ENCODE assay signal across 8 mouse cellular contexts in genomic region chr4:63402056-63402455, GRCm38 (mm10). TPM values are rescaled to one million over a fixed set of nuclear protein-coding genes. Genes with fewer than 3 reads are reported as not detected.
A peak's percentile ranks its signal among the peaks of the same experiment; 100 is the strongest.
DNase-seq lines count a peak whose midpoint lies in the region; ATAC-seq and TF ChIP-seq lines count a peak whose summit lies in the region.

No protein-coding gene starts in this region.

- ATAC-seq in hindbrain, embryonic 12.5 days (ENCODE audit: low FRiP score) = no peak
- no peak for ATAC-seq in hindbrain, embryonic 14.5 days (ENCODE audit: low FRiP score)
- no peak for ATAC-seq in forebrain, embryonic 16.5 days
- ATAC-seq in midbrain, embryonic 11.5 days (ENCODE audit: low FRiP score) = no peak

- no peak overlapping the region for H3K27ac ChIP-seq in hindbrain, embryonic 12.5 days
- H3K27ac ChIP-seq in hindbrain, embryonic 14.5 days = no peak overlapping the region
- peak overlapping the region; percentile 97 for H3K27ac ChIP-seq in bone marrow, adult 2 months (ENCODE audit: control insufficient read depth, insufficient read depth, low read depth, low read length, poor library complexity)
- H3K27ac ChIP-seq in forebrain, embryonic 16.5 days (ENCODE audit: low read length) = peak overlapping the region; percentile 88
- no peak overlapping the region for H3K27ac ChIP-seq in midbrain, embryonic 11.5 days (ENCODE audit: low read depth, low read length)

- TF ChIP-seq POLR2A in bone marrow, adult 2 months (IDR thresholded peaks at IDR 0.05; ENCODE audit: borderline replicate concordance, control insufficient read depth, low read depth, low read length) = no peak

- H3K4me2 ChIP-seq in hindbrain, embryonic 12.5 days (replicated peaks) = peak overlapping the region; percentile 39; the same call in 1 of the 2 replicates
- no peak overlapping the region for H3K4me2 ChIP-seq in hindbrain, embryonic 14.5 days (replicated peaks)
- H3K4me2 ChIP-seq in forebrain, embryonic 16.5 days (ENCODE audit: low read length) = no peak overlapping the region
- peak overlapping the region; percentile 38; the same call in 1 of the 2 replicates for H3K4me2 ChIP-seq in midbrain, embryonic 11.5 days

- H3K4me1 ChIP-seq in hindbrain, embryonic 12.5 days = peaks cover 58% of the 10 kb centered on the region
- peaks cover 34% of the 10 kb centered on the region for H3K4me1 ChIP-seq in hindbrain, embryonic 14.5 days (replicated peaks; ENCODE audit: control insufficient read depth, insufficient read depth, low read length)
- peaks cover 21% of the 10 kb centered on the region for H3K4me1 ChIP-seq in bone marrow, adult 2 months (ENCODE audit: control insufficient read depth, insufficient read depth, low read length)
- H3K4me1 ChIP-seq in forebrain, embryonic 16.5 days (replicated peaks; ENCODE audit: control insufficient read depth, insufficient read depth, low read length) = peaks cover 62% of the 10 kb centered on the region
- peaks cover 25% of the 10 kb centered on the region for H3K4me1 ChIP-seq in midbrain, embryonic 11.5 days (ENCODE audit: control insufficient read depth, insufficient read depth, low read length)

- H3K9ac ChIP-seq in hindbrain, embryonic 12.5 days = 0 out of 2 replicates have a peak overlapping the region, but pooled peaks have one; percentile 4
- H3K9ac ChIP-seq in hindbrain, embryonic 14.5 days = no peak overlapping the region
- H3K9ac ChIP-seq in forebrain, embryonic 16.5 days (replicated peaks; ENCODE audit: low read depth, low read length) = no peak overlapping the region
- H3K9ac ChIP-seq in midbrain, embryonic 11.5 days (ENCODE audit: low read length) = no peak overlapping the region; the same call in 1 of the 2 replicates

- no peaks in the 10 kb centered on the region for H3K9me3 ChIP-seq in hindbrain, embryonic 12.5 days (replicated peaks)
- no peaks in the 10 kb centered on the region for H3K9me3 ChIP-seq in hindbrain, embryonic 14.5 days (ENCODE audit: control insufficient read depth, low read length)
- no peaks in the 10 kb centered on the region for H3K9me3 ChIP-seq in forebrain, embryonic 16.5 days (ENCODE audit: control insufficient read depth, low read length)
- no peaks in the 10 kb centered on the region for H3K9me3 ChIP-seq in midbrain, embryonic 11.5 days (ENCODE audit: control insufficient read depth, low read length)

- no peaks in the 10 kb centered on the region for H3K27me3 ChIP-seq in hindbrain, embryonic 12.5 days
- H3K27me3 ChIP-seq in hindbrain, embryonic 14.5 days (ENCODE audit: control insufficient read depth, insufficient read depth, low read length) = no peaks in the 10 kb centered on the region
- H3K27me3 ChIP-seq in forebrain, embryonic 16.5 days (replicated peaks; ENCODE audit: control insufficient read depth, insufficient read depth, low read length) = no peaks in the 10 kb centered on the region
- no peaks in the 10 kb centered on the region for H3K27me3 ChIP-seq in midbrain, embryonic 11.5 days (ENCODE audit: control insufficient read depth, insufficient read depth, low read length)

- no peak overlapping the region for H3K4me3 ChIP-seq in hindbrain, embryonic 12.5 days
- no peak overlapping the region for H3K4me3 ChIP-seq in hindbrain, embryonic 14.5 days (replicated peaks; ENCODE audit: low read length)
- peak overlapping the region; percentile 89 for H3K4me3 ChIP-seq in bone marrow, adult 2 months (replicated peaks; ENCODE audit: control insufficient read depth, low read depth, low read length)
- H3K4me3 ChIP-seq in forebrain, embryonic 16.5 days (replicated peaks; ENCODE audit: low read length) = no peak overlapping the region
- H3K4me3 ChIP-seq in midbrain, embryonic 11.5 days (ENCODE audit: low read depth, low read length) = no peak overlapping the region

- no peak for TF ChIP-seq CTCF in bone marrow, adult 2 months (IDR thresholded peaks at IDR 0.05; ENCODE audit: control insufficient read depth, insufficient read depth, low read length)

- H3K36me3 ChIP-seq in hindbrain, embryonic 12.5 days = no peaks in the 10 kb centered on the region
- H3K36me3 ChIP-seq in hindbrain, embryonic 14.5 days (replicated peaks; ENCODE audit: control insufficient read depth, insufficient read depth) = no peaks in the 10 kb centered on the region
- no peaks in the 10 kb centered on the region for H3K36me3 ChIP-seq in forebrain, embryonic 16.5 days (ENCODE audit: control insufficient read depth, insufficient read depth)
- H3K36me3 ChIP-seq in midbrain, embryonic 11.5 days (ENCODE audit: control insufficient read depth, insufficient read depth, low read length) = no peaks in the 10 kb centered on the region

- no peak for DNase-seq in hindbrain, embryonic 14.5 days (ENCODE audit: low spot score)
- no peak for DNase-seq in midbrain, embryonic 11.5 days (ENCODE audit: low spot score, missing footprints)
- DNase-seq in frontal cortex, adult 2 months (ENCODE audit: extremely low spot score in 1 of 2, low spot score in 1 of 2) = no peak
- no peak for DNase-seq in urinary bladder, postnatal 25 days (ENCODE audit: low spot score)
- no peak for DNase-seq in urinary bladder, adult 18-20 months (ENCODE audit: low spot score in 2 of 2)

- WGBS in hindbrain, embryonic 12.5 days = 93% methylated on average over 10 of the region's 10 CpGs
- 89% methylated on average over 10 of the region's 10 CpGs for WGBS in hindbrain, embryonic 14.5 days
- 4% methylated on average over 10 of the region's 10 CpGs for WGBS in bone marrow, adult 2 months
- 93% methylated on average over 10 of the region's 10 CpGs for WGBS in forebrain, embryonic 16.5 days
- WGBS in midbrain, embryonic 11.5 days = 89% methylated on average over 10 of the region's 10 CpGs

RNA-seq across cellular contexts. Expression of gene Akna, which starts 1.1 kb away (rescaled TPM):
- 10.4 and 10.9 TPM in 2 replicates for polyA plus RNA-seq in hindbrain, embryonic 12.5 days (2016; fragmentation: Nextera tagmentation; extraction: Ambion mirVana)
- 3.9 and 4.6 TPM in 2 replicates for polyA plus RNA-seq in hindbrain, embryonic 14.5 days (2014; fragmentation: Nextera tagmentation; extraction: Ambion mirVana)
- 34.5 and 61.0 TPM in 2 replicates for polyA plus RNA-seq in bone marrow, adult 2 months (2011; ENCODE audit: insufficient read depth, insufficient read length, low replicate concordance, missing spikeins)
- polyA plus RNA-seq in forebrain, embryonic 16.5 days (2015; fragmentation: Nextera tagmentation; extraction: Ambion mirVana) = 10.6 and 11.2 TPM in 2 replicates
- polyA plus RNA-seq in midbrain, embryonic 11.5 days (2014; fragmentation: Nextera tagmentation; extraction: Ambion mirVana) = 7.0 and 9.1 TPM in 2 replicates
- 2.7 and 3.1 TPM in 2 replicates for polyA plus RNA-seq in frontal cortex, adult 2 months (2012; rRNA removed)

RNA-seq across cellular contexts. Expression of gene Orm2, which starts 39.8 kb away (rescaled TPM):
- not detected in 2 replicates for polyA plus RNA-seq in hindbrain, embryonic 12.5 days (2016; fragmentation: Nextera tagmentation; extraction: Ambion mirVana)
- polyA plus RNA-seq in hindbrain, embryonic 14.5 days (2014; fragmentation: Nextera tagmentation; extraction: Ambion mirVana) = not detected in 2 replicates
- polyA plus RNA-seq in bone marrow, adult 2 months (2011; ENCODE audit: insufficient read depth, insufficient read length, low replicate concordance, missing spikeins) = not detected in 2 replicates
- polyA plus RNA-seq in forebrain, embryonic 16.5 days (2015; fragmentation: Nextera tagmentation; extraction: Ambion mirVana) = not detected in 2 replicates
- polyA plus RNA-seq in midbrain, embryonic 11.5 days (2014; fragmentation: Nextera tagmentation; extraction: Ambion mirVana) = not detected in 2 replicates
- polyA plus RNA-seq in frontal cortex, adult 2 months (2012; rRNA removed) = 0.15 TPM in 1 of 2 replicates, not detected in the other

RNA-seq across cellular contexts. Expression of gene Orm3, which starts 46.1 kb away (rescaled TPM):
- polyA plus RNA-seq in hindbrain, embryonic 12.5 days (2016; fragmentation: Nextera tagmentation; extraction: Ambion mirVana) = not detected in 2 replicates
- not detected in 2 replicates for polyA plus RNA-seq in hindbrain, embryonic 14.5 days (2014; fragmentation: Nextera tagmentation; extraction: Ambion mirVana)
- polyA plus RNA-seq in bone marrow, adult 2 months (2011; ENCODE audit: insufficient read depth, insufficient read length, low replicate concordance, missing spikeins) = not detected in 2 replicates
- polyA plus RNA-seq in forebrain, embryonic 16.5 days (2015; fragmentation: Nextera tagmentation; extraction: Ambion mirVana) = not detected in 2 replicates
- polyA plus RNA-seq in midbrain, embryonic 11.5 days (2014; fragmentation: Nextera tagmentation; extraction: Ambion mirVana) = not detected in 2 replicates
- polyA plus RNA-seq in frontal cortex, adult 2 months (2012; rRNA removed) = not detected in 2 replicates

RNA-seq across cellular contexts. Expression of gene Orm1, which starts 57.7 kb away (rescaled TPM):
- polyA plus RNA-seq in hindbrain, embryonic 12.5 days (2016; fragmentation: Nextera tagmentation; extraction: Ambion mirVana) = not detected in 2 replicates
- not detected in 2 replicates for polyA plus RNA-seq in hindbrain, embryonic 14.5 days (2014; fragmentation: Nextera tagmentation; extraction: Ambion mirVana)
- 13.2 and 43.2 TPM in 2 replicates for polyA plus RNA-seq in bone marrow, adult 2 months (2011; ENCODE audit: insufficient read depth, insufficient read length, low replicate concordance, missing spikeins)
- not detected in 2 replicates for polyA plus RNA-seq in forebrain, embryonic 16.5 days (2015; fragmentation: Nextera tagmentation; extraction: Ambion mirVana)
- polyA plus RNA-seq in midbrain, embryonic 11.5 days (2014; fragmentation: Nextera tagmentation; extraction: Ambion mirVana) = not detected in 2 replicates
- 0.12 TPM in 1 of 2 replicates, not detected in the other for polyA plus RNA-seq in frontal cortex, adult 2 months (2012; rRNA removed)

Comparison
In these comparisons a context has a peak if more than half of its experiments do, and no peak if none do; other contexts are left out.
1. H3K4me2 ChIP-seq: peak in hindbrain, embryonic 12.5 days (single experiment) and midbrain, embryonic 11.5 days (single experiment); none in hindbrain, embryonic 14.5 days (single experiment) and forebrain, embryonic 16.5 days (single experiment).
2. H3K27ac ChIP-seq: peak in bone marrow, adult 2 months (single experiment) and forebrain, embryonic 16.5 days (single experiment); none in hindbrain, embryonic 12.5 days (single experiment), hindbrain, embryonic 14.5 days (single experiment) and midbrain, embryonic 11.5 days (single experiment).